Mouse (Mus musculus): ENCODE results near the gene Axl. TPM values are rescaled to one million over a fixed set of nuclear protein-coding genes. Genes with fewer than 3 reads are reported as not detected.

Axl gene
- polyA plus RNA-seq, 1 experiment from 2014 or later = 16.5 TPM

DNA sequence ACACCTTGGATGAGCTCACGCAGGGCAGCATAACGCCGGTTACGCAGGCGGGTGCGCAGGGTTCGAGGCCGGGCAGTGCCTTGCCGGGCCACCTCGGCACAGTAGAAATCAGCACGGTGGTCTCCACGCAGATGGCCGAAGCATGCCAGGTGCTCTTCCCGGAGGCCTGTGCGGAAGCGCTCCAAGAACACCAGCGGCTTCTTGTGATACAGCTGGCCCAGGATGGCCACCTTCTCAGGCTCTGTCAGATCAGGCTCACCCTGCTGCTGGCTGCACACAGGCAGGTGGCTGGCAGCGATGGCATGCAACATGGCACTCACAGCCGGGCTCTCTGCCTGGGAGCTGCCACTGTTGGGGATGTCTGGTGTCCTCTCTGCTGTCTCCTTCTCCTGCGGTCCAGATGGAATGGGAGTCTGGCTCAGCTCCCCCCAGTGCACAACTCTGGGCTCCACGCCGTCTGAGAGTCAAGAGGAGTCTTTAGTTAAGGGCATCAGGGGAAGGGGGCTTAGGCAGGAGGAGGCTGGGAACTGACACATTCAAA is 72.7 kb downstream of the Axl start:
- no peaks in the 10 kb centered on the region for H3K9me3 ChIP-seq
- no peak overlapping the region for H3K4me2 ChIP-seq (replicated peaks)
- no peaks in the 10 kb centered on the region for H3K27me3 ChIP-seq
- peaks cover 43% of the 10 kb centered on the region for H3K36me3 ChIP-seq
- WGBS = 95% methylated on average over 22 of the region's 22 CpGs
- H3K4me3 ChIP-seq = no peak overlapping the region
- peaks cover 24% of the 10 kb centered on the region for H3K4me1 ChIP-seq
- no peak overlapping the region for H3K9ac ChIP-seq (replicated peaks)
- ATAC-seq (replicated peaks) = no peak
- H3K27ac ChIP-seq (replicated peaks) = no peak overlapping the region

- no peak overlapping the region for H3K9ac ChIP-seq (replicated peaks)
- WGBS = 93% methylated on average over 8 of the region's 8 CpGs
- peaks cover 30% of the 10 kb centered on the region for H3K4me1 ChIP-seq
- no peak overlapping the region for H3K27ac ChIP-seq (replicated peaks)
- H3K4me3 ChIP-seq = no peak overlapping the region
- H3K9me3 ChIP-seq = no peaks in the 10 kb centered on the region
- H3K36me3 ChIP-seq = peaks cover 41% of the 10 kb centered on the region
- H3K4me2 ChIP-seq (replicated peaks) = no peak overlapping the region
- ATAC-seq (replicated peaks) = no peak
- no peaks in the 10 kb centered on the region for H3K27me3 ChIP-seq
These were observed 73.9 kb downstream of the Axl start for GRCm38 (mm10) chr7:25714581-25714980.

- Histone ChIP-seq H3K9ac (replicated peaks) (no peak overlapping the region), H3K4me1 (peaks cover 18% of the 10 kb centered on the region), H3K4me3 (no peak overlapping the region), H3K9me3 (no peaks in the 10 kb centered on the region), H3K36me3 (peaks cover 41% of the 10 kb centered on the region), H3K27ac (replicated peaks) (no peak overlapping the region), H3K4me2 (replicated peaks) (no peak overlapping the region), H3K27me3 (no peaks in the 10 kb centered on the region)
- no peak for ATAC-seq (replicated peaks)
- 89% methylated on average over 9 of the region's 9 CpGs for WGBS
These were observed 75.7 kb downstream of the Axl start for GRCm38 (mm10) chr7:25712801-25713200.

DNA sequence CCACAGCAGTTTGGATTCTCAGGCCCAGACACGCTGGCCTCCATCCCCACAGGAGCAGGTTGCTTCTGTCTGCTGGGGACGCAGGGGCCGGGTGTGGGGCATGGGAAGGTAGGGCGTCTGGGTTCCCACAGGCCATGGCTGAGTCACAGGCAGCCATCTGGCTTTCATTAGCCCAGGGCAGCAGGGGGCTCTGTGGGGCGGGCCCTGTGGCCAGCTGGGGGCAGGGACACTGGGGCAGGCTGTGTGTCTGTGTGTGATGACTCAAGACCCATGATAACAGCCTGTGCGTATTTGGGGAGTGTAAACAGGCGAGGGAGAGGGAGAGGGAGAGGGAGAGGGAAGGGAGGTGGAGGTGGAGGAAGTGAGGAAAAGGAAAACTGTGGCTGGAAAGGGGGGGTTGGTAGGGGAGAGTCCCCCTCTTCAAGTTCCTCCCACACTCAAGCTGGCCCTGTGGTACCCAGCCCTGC is 76.7 kb downstream of the Axl start:
- Histone ChIP-seq H3K4me3 (no peak overlapping the region), H3K36me3 (peaks cover 41% of the 10 kb centered on the region), H3K4me1 (peaks cover 8% of the 10 kb centered on the region), H3K4me2 (replicated peaks) (no peak overlapping the region), H3K9ac (replicated peaks) (no peak overlapping the region), H3K27ac (replicated peaks) (no peak overlapping the region), H3K9me3 (no peaks in the 10 kb centered on the region), H3K27me3 (no peaks in the 10 kb centered on the region)
- ATAC-seq (replicated peaks) = no peak
- WGBS = 46% methylated on average over 7 of the region's 7 CpGs

DNA sequence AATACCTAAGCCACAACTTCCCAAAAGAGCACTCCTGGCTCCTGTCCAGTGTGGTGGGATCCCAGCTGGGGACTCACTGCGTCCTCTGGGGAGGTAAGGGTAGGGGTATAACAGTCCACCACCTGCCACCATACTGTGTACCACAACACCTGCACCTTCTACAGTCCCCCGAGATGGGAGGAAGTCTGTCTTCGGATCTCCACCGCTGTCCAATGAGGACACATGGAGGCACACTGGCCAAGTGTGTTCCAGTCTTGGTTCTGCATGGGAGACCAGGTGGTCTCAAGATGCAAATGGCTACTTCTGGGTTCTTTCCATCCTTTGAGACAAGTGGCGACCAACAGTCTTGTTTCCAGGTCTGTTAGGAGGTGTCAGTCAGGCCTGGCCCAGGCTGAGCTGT is 77.3 kb downstream of the Axl start:
- H3K9me3 ChIP-seq = no peaks in the 10 kb centered on the region
- no peak overlapping the region for H3K4me3 ChIP-seq
- ATAC-seq (replicated peaks) = no peak
- no peaks in the 10 kb centered on the region for H3K27me3 ChIP-seq
- H3K9ac ChIP-seq (replicated peaks) = no peak overlapping the region
- H3K4me1 ChIP-seq = peaks cover 8% of the 10 kb centered on the region
- H3K36me3 ChIP-seq = peaks cover 41% of the 10 kb centered on the region
- 66% methylated on average over 5 of the region's 5 CpGs for WGBS
- no peak overlapping the region for H3K4me2 ChIP-seq (replicated peaks)
- no peak overlapping the region for H3K27ac ChIP-seq (replicated peaks)

- no peak overlapping the region for H3K27ac ChIP-seq (replicated peaks)
- peak; percentile 36; the same call in 1 of the 2 replicates for ATAC-seq (replicated peaks)
- H3K4me2 ChIP-seq (replicated peaks) = no peak overlapping the region
- WGBS = 5% methylated on average over 7 of the region's 7 CpGs
- peaks cover 36% of the 10 kb centered on the region for H3K36me3 ChIP-seq
- H3K9ac ChIP-seq (replicated peaks) = no peak overlapping the region
- H3K27me3 ChIP-seq = no peaks in the 10 kb centered on the region
- H3K9me3 ChIP-seq = no peaks in the 10 kb centered on the region
- H3K4me1 ChIP-seq = peaks cover 8% of the 10 kb centered on the region
- H3K4me3 ChIP-seq = no peak overlapping the region
These were observed 77.9 kb downstream of the Axl start for GRCm38 (mm10) chr7:25710519-25711130.

DNA sequence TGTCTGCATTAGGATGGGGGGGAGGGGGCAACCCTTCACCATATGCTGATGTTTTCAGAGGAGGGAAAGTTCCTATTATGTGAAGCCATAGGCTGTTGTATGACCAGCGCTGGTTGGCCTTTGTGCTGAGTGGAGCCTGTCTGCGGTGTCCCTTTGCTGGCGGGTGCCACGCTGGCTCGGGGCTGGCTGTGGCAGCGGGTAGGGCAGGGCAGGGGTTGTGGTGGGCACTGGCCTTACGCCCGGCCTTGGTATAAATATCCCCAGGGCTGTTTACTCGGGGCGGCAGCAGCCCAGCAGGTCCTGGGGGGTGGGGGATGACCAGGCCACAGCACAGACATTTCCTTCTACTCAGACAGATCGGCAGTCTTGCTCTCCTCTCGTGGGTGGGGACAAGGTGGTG is 78.5 kb downstream of the Axl start:
- no peak overlapping the region for H3K4me3 ChIP-seq
- no peak overlapping the region for H3K4me2 ChIP-seq (replicated peaks)
- no peak overlapping the region for H3K27ac ChIP-seq (replicated peaks)
- H3K27me3 ChIP-seq = no peaks in the 10 kb centered on the region
- H3K9me3 ChIP-seq = no peaks in the 10 kb centered on the region
- H3K36me3 ChIP-seq = peaks cover 29% of the 10 kb centered on the region
- H3K4me1 ChIP-seq = peaks cover 8% of the 10 kb centered on the region
- ATAC-seq (replicated peaks) = 0 out of 2 replicates have a peak, but pooled peaks have one; percentile 30
- no peak overlapping the region for H3K9ac ChIP-seq (replicated peaks)
- 14% methylated on average over 12 of the region's 12 CpGs for WGBS

DNA sequence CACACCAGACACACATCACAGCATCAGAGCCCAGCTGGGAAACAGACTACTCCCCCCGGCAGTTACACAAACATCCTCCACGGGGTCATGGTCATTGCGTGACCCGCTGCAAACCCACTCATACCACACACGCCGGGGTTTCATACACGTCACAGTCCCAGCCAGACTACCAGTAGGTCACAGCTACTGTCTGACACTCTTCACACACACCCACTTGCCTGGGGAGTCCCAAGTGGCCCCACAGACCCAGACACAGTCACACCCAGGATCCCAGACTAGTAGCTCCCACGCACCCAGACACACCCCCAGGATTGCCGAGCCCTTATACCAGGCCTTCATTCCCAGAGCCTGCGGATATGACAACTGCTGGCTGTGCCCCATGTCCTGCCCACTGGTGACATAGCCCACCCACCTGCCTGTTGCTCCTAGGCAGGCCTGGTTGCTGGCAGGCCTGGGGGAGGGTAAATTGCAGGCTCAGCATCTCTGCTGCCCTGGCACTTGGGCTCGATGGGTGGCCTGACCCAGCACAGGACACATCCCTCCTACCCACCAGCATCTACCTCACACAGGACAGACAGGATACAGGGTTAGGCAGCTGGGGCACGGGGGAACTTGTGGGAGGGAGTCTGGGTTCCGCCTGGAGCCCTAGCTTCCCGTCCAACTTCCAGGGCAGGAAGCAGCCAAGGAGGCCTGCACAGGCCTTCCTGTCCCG is 80.8 kb downstream of the Axl start:
- Histone ChIP-seq H3K4me3 (no peak overlapping the region), H3K4me2 (replicated peaks) (no peak overlapping the region), H3K4me1 (peaks cover 12% of the 10 kb centered on the region), H3K27me3 (peaks cover 5% of the 10 kb centered on the region; the same call in 1 of the 2 replicates), H3K9me3 (no peaks in the 10 kb centered on the region), H3K27ac (replicated peaks) (no peak overlapping the region), H3K36me3 (peaks cover 7% of the 10 kb centered on the region), H3K9ac (replicated peaks) (no peak overlapping the region)
- no peak for ATAC-seq (replicated peaks)
- WGBS = 68% methylated on average over 15 of the region's 15 CpGs

Small RNAs within 50 kb of the gene (microRNA-seq; reads per million reads assigned to microRNA genes)
- not detected for gene Gm24865

Other genes starting within 250 kb of the Axl start
- gene Ceacam2, start 248.8 kb downstream of the Axl start, polyA plus RNA-seq (2015; fragmentation: Nextera tagmentation; extraction: Ambion mirVana) = 0.10 and 0.23 TPM in 2 replicates
- gene Erich4, start 172.8 kb downstream of the Axl start, polyA plus RNA-seq (2015; fragmentation: Nextera tagmentation; extraction: Ambion mirVana) = not detected in 2 replicates
- 32.1 and 36.3 TPM in 2 replicates for gene Dmac2, start 169.3 kb downstream of the Axl start, polyA plus RNA-seq (2015; fragmentation: Nextera tagmentation; extraction: Ambion mirVana)
- gene B3gnt8, start 162.1 kb downstream of the Axl start, polyA plus RNA-seq (2015; fragmentation: Nextera tagmentation; extraction: Ambion mirVana) = 0.38 and 0.50 TPM in 2 replicates
- 57.8 and 62.1 TPM in 2 replicates for gene Bckdha, start 129.7 kb downstream of the Axl start, polyA plus RNA-seq (2015; fragmentation: Nextera tagmentation; extraction: Ambion mirVana)
- 50.5 and 51.8 TPM in 2 replicates for gene Exosc5, start 129.5 kb downstream of the Axl start, polyA plus RNA-seq (2015; fragmentation: Nextera tagmentation; extraction: Ambion mirVana)
- gene Tmem91, start 113.5 kb downstream of the Axl start, polyA plus RNA-seq (2015; fragmentation: Nextera tagmentation; extraction: Ambion mirVana) = 14.4 and 17.0 TPM in 2 replicates
- gene B9d2, start 107.9 kb downstream of the Axl start, polyA plus RNA-seq (2015; fragmentation: Nextera tagmentation; extraction: Ambion mirVana) = 39.2 and 39.4 TPM in 2 replicates
- gene Tgfb1, start 101.7 kb downstream of the Axl start, polyA plus RNA-seq (2015; fragmentation: Nextera tagmentation; extraction: Ambion mirVana) = 0.62 and 0.74 TPM in 2 replicates
- gene Ccdc97, start 69.6 kb downstream of the Axl start, polyA plus RNA-seq (2015; fragmentation: Nextera tagmentation; extraction: Ambion mirVana) = 29.3 and 32.4 TPM in 2 replicates
- 51.8 and 53.5 TPM in 2 replicates for gene Hnrnpul1, start 33.9 kb downstream of the Axl start, polyA plus RNA-seq (2015; fragmentation: Nextera tagmentation; extraction: Ambion mirVana)
- gene Cyp2s1, start 28.2 kb upstream of the Axl start, polyA plus RNA-seq (2015; fragmentation: Nextera tagmentation; extraction: Ambion mirVana) = 0.61 and 1.1 TPM in 2 replicates
- gene Cyp2b10, start 108.9 kb upstream of the Axl start, polyA plus RNA-seq (2015; fragmentation: Nextera tagmentation; extraction: Ambion mirVana) = not detected in 2 replicates